ENCODE assay signal across 22 mouse cellular contexts in the genomic region with DNA sequence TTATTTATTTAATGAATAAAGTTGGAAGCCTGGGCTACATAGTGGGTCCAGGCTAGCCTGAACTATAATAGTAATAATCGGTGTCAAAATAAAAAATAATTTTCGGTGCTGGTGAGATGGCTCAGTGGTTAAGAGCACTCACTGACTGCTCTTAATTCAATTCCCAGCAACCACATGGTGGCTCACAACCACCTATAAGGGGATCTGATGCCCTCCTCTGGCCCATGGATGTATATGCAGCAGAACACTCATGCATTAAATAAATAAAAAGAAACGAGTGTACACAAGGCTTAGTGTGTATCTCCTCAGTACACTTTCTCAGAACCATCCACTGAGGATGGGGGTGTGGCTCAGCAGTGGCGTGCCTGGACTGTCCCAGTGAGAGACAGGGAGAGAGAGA. TPM values are rescaled to one million over a fixed set of nuclear protein-coding genes. Genes with fewer than 3 reads are reported as not detected.
A peak's percentile ranks its signal among the peaks of the same experiment; 100 is the strongest.
DNase-seq lines count a peak whose midpoint lies in the region; ATAC-seq and TF ChIP-seq lines count a peak whose summit lies in the region.
"Had no signal": no experiment of that assay in that cellular context is flagged by ENCODE, and none has a peak within 500 bp of the region (broad histone marks: within the 10 kb centered on the region; RNA-seq: fewer than 3 reads in every experiment).

No protein-coding gene starts in this region.

- H3K4me3 ChIP-seq in intestine, postnatal 0 days (ENCODE audit: low read depth, low read length), result no peak overlapping the region
- H3K4me3 ChIP-seq in intestine, embryonic 15.5 days (replicated peaks), result no peak overlapping the region
- no peak overlapping the region for H3K4me3 ChIP-seq in E14TG2a.4 (replicated peaks; ENCODE audit: low read length)
- no peak overlapping the region for H3K4me3 ChIP-seq in neural tube, embryonic 15.5 days (replicated peaks)
- H3K4me3 ChIP-seq: gastrocnemius, adult 2 months; limb, embryonic 10.5 days; liver, embryonic 15.5 days; midbrain, embryonic 15.5 days; stomach, embryonic 15.5 days had no signal

- H3K27ac ChIP-seq in intestine, postnatal 0 days (ENCODE audit: low read depth, low read length), result no peak overlapping the region
- no peak overlapping the region for H3K27ac ChIP-seq in intestine, embryonic 15.5 days
- no peak overlapping the region for H3K27ac ChIP-seq in neural tube, embryonic 15.5 days (replicated peaks)
- H3K27ac ChIP-seq: gastrocnemius, adult 2 months; hindbrain, embryonic 14.5 days; limb, embryonic 10.5 days; liver, embryonic 15.5 days; macrophage; midbrain, embryonic 15.5 days; stomach, embryonic 15.5 days had no signal

- TF ChIP-seq CTCF in intestine, postnatal 0 days (IDR thresholded peaks at IDR 0.05; ENCODE audit: low read depth), result peak; percentile 56
- peak; percentile 36 for TF ChIP-seq CTCF in E14TG2a.4 (conservative IDR thresholded peaks at IDR 0.05; ENCODE audit: low read length)

- H3K4me2 ChIP-seq in intestine, postnatal 0 days (replicated peaks; ENCODE audit: low read depth), result no peak overlapping the region
- no peak overlapping the region for H3K4me2 ChIP-seq in intestine, embryonic 15.5 days (replicated peaks)
- H3K4me2 ChIP-seq in neural tube, embryonic 15.5 days, result no peak overlapping the region
- H3K4me2 ChIP-seq: hindbrain, embryonic 14.5 days; liver, embryonic 15.5 days; midbrain, embryonic 15.5 days; stomach, embryonic 15.5 days had no signal

- H3K4me1 ChIP-seq in intestine, postnatal 0 days (replicated peaks; ENCODE audit: control insufficient read depth, insufficient read depth, low read length), result no peaks in the 10 kb centered on the region; the same call in 1 of the 2 replicates
- H3K4me1 ChIP-seq in intestine, embryonic 15.5 days (replicated peaks), result 0 out of 2 replicates have a peak, but pooled peaks cover 3% of the 10 kb centered on the region
- H3K4me1 ChIP-seq in E14TG2a.4 (replicated peaks; ENCODE audit: low read depth, low read length), result peaks cover 37% of the 10 kb centered on the region
- no peaks in the 10 kb centered on the region for H3K4me1 ChIP-seq in neural tube, embryonic 15.5 days
- H3K4me1 ChIP-seq: midbrain, embryonic 15.5 days had no signal

- no peak for ATAC-seq in intestine, postnatal 0 days
- ATAC-seq in intestine, embryonic 15.5 days, result no peak
- no peak for ATAC-seq in neural tube, embryonic 15.5 days (ENCODE audit: low FRiP score)
- ATAC-seq: forebrain, embryonic 14.5 days; midbrain, embryonic 15.5 days had no signal

- H3K36me3 ChIP-seq in intestine, postnatal 0 days (ENCODE audit: control insufficient read depth, insufficient read depth), result no peaks in the 10 kb centered on the region
- H3K36me3 ChIP-seq in intestine, embryonic 15.5 days, result no peaks in the 10 kb centered on the region
- H3K36me3 ChIP-seq in E14TG2a.4 (ENCODE audit: insufficient read depth, low read length), result no peaks in the 10 kb centered on the region
- no peaks in the 10 kb centered on the region for H3K36me3 ChIP-seq in neural tube, embryonic 15.5 days
- H3K36me3 ChIP-seq: limb, embryonic 10.5 days; liver, embryonic 15.5 days; midbrain, embryonic 15.5 days; stomach, embryonic 15.5 days had no signal

- WGBS in intestine, postnatal 0 days, result 59% methylated on average over 4 of the region's 4 CpGs
- 59% methylated on average over 4 of the region's 4 CpGs for WGBS in intestine, embryonic 15.5 days
- 61% methylated on average over 4 of the region's 4 CpGs for WGBS in neural tube, embryonic 15.5 days

- peak; percentile 26 for DNase-seq in 3T3-L1 (ENCODE audit: low read depth, low spot score)
- DNase-seq in induced T-regulatory cell, adult 2 months (ENCODE audit: low read depth), result peak; percentile 57
- DNase-seq in frontal cortex, postnatal 36 days (ENCODE audit: low spot score in 2 of 2), result no peak
- DNase-seq: adrenal gland, adult 8-10 months; cerebellum, adult 8-10 months; gastrocnemius, adult 2 months; heart, adult 11 months; kidney, adult 2 months; kidney, postnatal 4 days; layer of hippocampus, postnatal 36 days; thymus, postnatal 25 days had no signal

- H3K27me3 ChIP-seq in intestine, postnatal 0 days (replicated peaks; ENCODE audit: control insufficient read depth, insufficient read depth, low read length), result no peaks in the 10 kb centered on the region
- H3K27me3 ChIP-seq in intestine, embryonic 15.5 days (replicated peaks), result peaks cover 11% of the 10 kb centered on the region
- H3K27me3 ChIP-seq in E14TG2a.4 (ENCODE audit: insufficient read depth, low read length), result peaks cover 26% of the 10 kb centered on the region
- peaks cover 6% of the 10 kb centered on the region for H3K27me3 ChIP-seq in neural tube, embryonic 15.5 days (replicated peaks)
- H3K27me3 ChIP-seq: midbrain, embryonic 15.5 days had no signal

- no peaks in the 10 kb centered on the region for H3K9me3 ChIP-seq in intestine, postnatal 0 days (ENCODE audit: control insufficient read depth)
- no peaks in the 10 kb centered on the region for H3K9me3 ChIP-seq in intestine, embryonic 15.5 days
- no peaks in the 10 kb centered on the region for H3K9me3 ChIP-seq in E14TG2a.4 (ENCODE audit: low read length)
- no peaks in the 10 kb centered on the region for H3K9me3 ChIP-seq in neural tube, embryonic 15.5 days (replicated peaks)
- H3K9me3 ChIP-seq: limb, embryonic 10.5 days; liver, embryonic 15.5 days; midbrain, embryonic 15.5 days; stomach, embryonic 15.5 days had no signal

- H3K9ac ChIP-seq in intestine, postnatal 0 days (ENCODE audit: low read depth, low read length), result no peak overlapping the region
- no peak overlapping the region for H3K9ac ChIP-seq in intestine, embryonic 15.5 days
- no peak overlapping the region for H3K9ac ChIP-seq in neural tube, embryonic 15.5 days (replicated peaks)
- H3K9ac ChIP-seq: hindbrain, embryonic 14.5 days; liver, embryonic 15.5 days; midbrain, embryonic 15.5 days; stomach, embryonic 15.5 days had no signal

RNA-seq across cellular contexts. Expression of a gene that starts 28.7 kb away (rescaled TPM):
- 17.7 and 18.0 TPM in 2 replicates for polyA plus RNA-seq in intestine, postnatal 0 days (2015; fragmentation: Nextera tagmentation; extraction: Ambion mirVana)
- 26.3 and 28.0 TPM in 2 replicates for polyA plus RNA-seq in intestine, embryonic 15.5 days (2015; fragmentation: Nextera tagmentation; extraction: Ambion mirVana)
- polyA plus RNA-seq in neural tube, embryonic 15.5 days (2015; fragmentation: Nextera tagmentation; extraction: Ambion mirVana), result 15.8 and 17.5 TPM in 2 replicates

RNA-seq across cellular contexts. Expression of a gene that starts 31.1 kb away (rescaled TPM):
- 13.7 and 16.2 TPM in 2 replicates for polyA plus RNA-seq in intestine, postnatal 0 days (2015; fragmentation: Nextera tagmentation; extraction: Ambion mirVana)
- 6.5 and 8.7 TPM in 2 replicates for polyA plus RNA-seq in intestine, embryonic 15.5 days (2015; fragmentation: Nextera tagmentation; extraction: Ambion mirVana)
- polyA plus RNA-seq in neural tube, embryonic 15.5 days (2015; fragmentation: Nextera tagmentation; extraction: Ambion mirVana), result 0.79 and 0.84 TPM in 2 replicates
- polyA plus RNA-seq: macrophage had no signal

RNA-seq across cellular contexts. Expression of a gene that starts 42.7 kb away (rescaled TPM):
- 2.5 and 2.9 TPM in 2 replicates for polyA plus RNA-seq in intestine, postnatal 0 days (2015; fragmentation: Nextera tagmentation; extraction: Ambion mirVana)
- polyA plus RNA-seq in intestine, embryonic 15.5 days (2015; fragmentation: Nextera tagmentation; extraction: Ambion mirVana), result 5.4 and 6.0 TPM in 2 replicates
- 30.3 and 34.0 TPM in 2 replicates for polyA plus RNA-seq in neural tube, embryonic 15.5 days (2015; fragmentation: Nextera tagmentation; extraction: Ambion mirVana)
- polyA plus RNA-seq: macrophage had no signal

RNA-seq across cellular contexts. Expression of a gene that starts 47.3 kb away (rescaled TPM):
- polyA plus RNA-seq in intestine, postnatal 0 days (2015; fragmentation: Nextera tagmentation; extraction: Ambion mirVana), result 65.1 and 65.7 TPM in 2 replicates
- 50.2 and 50.3 TPM in 2 replicates for polyA plus RNA-seq in intestine, embryonic 15.5 days (2015; fragmentation: Nextera tagmentation; extraction: Ambion mirVana)
- polyA plus RNA-seq in neural tube, embryonic 15.5 days (2015; fragmentation: Nextera tagmentation; extraction: Ambion mirVana), result 44.6 and 46.4 TPM in 2 replicates

RNA-seq across cellular contexts. Expression of a gene that starts 56.0 kb away (rescaled TPM):
- 40.0 and 40.6 TPM in 2 replicates for polyA plus RNA-seq in intestine, postnatal 0 days (2015; fragmentation: Nextera tagmentation; extraction: Ambion mirVana)
- 106 and 115 TPM in 2 replicates for polyA plus RNA-seq in intestine, embryonic 15.5 days (2015; fragmentation: Nextera tagmentation; extraction: Ambion mirVana)
- polyA plus RNA-seq in neural tube, embryonic 15.5 days (2015; fragmentation: Nextera tagmentation; extraction: Ambion mirVana), result 75.0 and 87.9 TPM in 2 replicates

Comparison
In these comparisons a context has a peak if more than half of its experiments do, and no peak if none do; other contexts are left out.
1. DNase-seq: peak in 3T3-L1 (single experiment) and induced T-regulatory cell, adult 2 months (single experiment); none in frontal cortex, postnatal 36 days (0 of 2).